Mouse (Mus musculus) mesoderm, embryonic 11.5 days (tissue): ENCODE data around the gene Rpl3l.
"Not testable (repeated sequence)": the region's sequence is repeated elsewhere in the genome, so short reads cannot be mapped to it uniquely, and the experiment has no call there.

Experiments used
- DNase-seq: peaks from one replicate; pipeline ENCODE4 v3.0.0-alpha.2; 2012; ENCODE audit warnings: low read depth, low spot score

Gene Rpl3l

GRCm38 (mm10) chr17:24719494-24720222 is 8.0 kb upstream of the Rpl3l start:
- DNase-seq, result peak; percentile 99

GRCm38 (mm10) chr17:24720616-24721015 is 7.0 kb upstream of the Rpl3l start:
- DNase-seq, result not testable (repeated sequence)

- not testable (repeated sequence) for DNase-seq
These were observed 6.2 kb upstream of the Rpl3l start for GRCm38 (mm10) chr17:24721383-24721955.

GRCm38 (mm10) chr17:24722220-24722924 is 5.2 kb upstream of the Rpl3l start:
- DNase-seq, result no peak

GRCm38 (mm10) chr17:24723122-24723880 is 4.3 kb upstream of the Rpl3l start:
- no peak for DNase-seq

GRCm38 (mm10) chr17:24723881-24724180 is 3.8 kb upstream of the Rpl3l start:
- no peak for DNase-seq

- peak; percentile 97 for DNase-seq
These were observed 3.4 kb upstream of the Rpl3l start, which contains the start of gene Ndufb10 for GRCm38 (mm10) chr17:24724184-24724583. Ndufb10 (minus strand) TSS chr17:24724478.

- DNase-seq, result no peak
These were observed 1.8 kb upstream of the Rpl3l start for GRCm38 (mm10) chr17:24725637-24726390.

- DNase-seq, result no peak
These were observed 564 bp downstream of the Rpl3l start for GRCm38 (mm10) chr17:24728184-24728583.

- DNase-seq, result no peak
These were observed 1.4 kb downstream of the Rpl3l start for GRCm38 (mm10) chr17:24729067-24729466.

GRCm38 (mm10) chr17:24730787-24731186 is 3.2 kb downstream of the Rpl3l start:
- DNase-seq, result no peak

- no peak for DNase-seq
These were observed 4.8 kb downstream of the Rpl3l start for GRCm38 (mm10) chr17:24732233-24732935.

- DNase-seq, result no peak
These were observed 5.9 kb downstream of the Rpl3l start for GRCm38 (mm10) chr17:24733434-24734050.

GRCm38 (mm10) chr17:24734513-24734912 is 6.9 kb downstream of the Rpl3l start:
- DNase-seq, result no peak

- no peak for DNase-seq
These were observed 7.8 kb downstream of the Rpl3l start for GRCm38 (mm10) chr17:24735446-24735845.

GRCm38 (mm10) chr17:24736330-24737051 is 8.9 kb downstream of the Rpl3l start, which contains the start of gene Msrb1:
Msrb1 (plus strand) TSS chr17:24736642.
- peak; percentile 96 for DNase-seq

GRCm38 (mm10) chr17:24737135-24737810 is 9.7 kb downstream of the Rpl3l start:
- no peak for DNase-seq

GRCm38 (mm10) chr17:24738238-24738637 is 10.6 kb downstream of the Rpl3l start:
- DNase-seq, result no peak

GRCm38 (mm10) chr17:24739926-24740325 is 12.3 kb downstream of the Rpl3l start:
- DNase-seq, result no peak
